Mouse (Mus musculus) colon, adult 2 months (tissue): ENCODE data around the gene 2310007B03Rik. TPM values are rescaled to one million over a fixed set of nuclear protein-coding genes. Genes with fewer than 3 reads are reported as not detected.

ENCODE experiments used
- polyA plus RNA-seq: library from polyadenylated mRNA; depleted of rRNA; stranded (reverse); fragments of >200 nt; gene quantifications from 2 replicates; pipeline ENCODE4 v1.2.3, GENCODE M21; 2012; rRNA removed

Gene 2310007B03Rik
- 13.3 and 13.8 TPM in 2 replicates for polyA plus RNA-seq

DNA sequence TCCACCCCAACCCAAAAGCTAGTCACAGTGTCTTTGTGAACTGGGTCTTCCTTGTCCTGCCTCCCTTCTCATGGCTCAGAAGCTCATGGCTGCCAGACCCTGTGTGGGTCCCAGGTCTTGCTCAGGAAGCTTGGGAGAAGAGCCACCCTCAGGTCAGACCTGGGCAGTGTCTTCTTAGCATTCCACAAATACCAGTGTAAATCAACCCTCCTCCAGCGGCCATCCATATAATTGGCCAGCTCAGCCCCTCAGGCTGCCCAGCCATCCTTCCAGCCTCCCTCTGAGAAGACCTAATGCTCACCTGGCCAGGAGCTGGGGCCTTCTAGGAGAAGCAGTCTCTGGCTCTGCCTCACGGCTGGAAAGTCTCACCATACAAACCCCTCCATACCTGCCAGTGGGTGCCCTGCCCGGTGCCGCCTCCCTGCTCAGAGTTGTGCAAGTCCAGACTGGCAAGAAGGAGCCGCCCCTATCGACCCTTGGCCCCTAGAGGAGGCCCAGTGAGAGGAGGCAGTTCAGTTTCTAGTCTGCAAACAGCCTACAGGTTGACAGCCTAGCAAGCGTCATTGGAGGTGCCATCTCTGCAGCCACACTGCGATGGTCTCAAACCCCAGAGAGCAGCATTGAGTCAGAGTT lies at the start of gene 2310007B03Rik:
Gene 2310007B03Rik, minus strand, starts transcription at position 448 of the 633 bp plus-strand sequence.

DNA sequence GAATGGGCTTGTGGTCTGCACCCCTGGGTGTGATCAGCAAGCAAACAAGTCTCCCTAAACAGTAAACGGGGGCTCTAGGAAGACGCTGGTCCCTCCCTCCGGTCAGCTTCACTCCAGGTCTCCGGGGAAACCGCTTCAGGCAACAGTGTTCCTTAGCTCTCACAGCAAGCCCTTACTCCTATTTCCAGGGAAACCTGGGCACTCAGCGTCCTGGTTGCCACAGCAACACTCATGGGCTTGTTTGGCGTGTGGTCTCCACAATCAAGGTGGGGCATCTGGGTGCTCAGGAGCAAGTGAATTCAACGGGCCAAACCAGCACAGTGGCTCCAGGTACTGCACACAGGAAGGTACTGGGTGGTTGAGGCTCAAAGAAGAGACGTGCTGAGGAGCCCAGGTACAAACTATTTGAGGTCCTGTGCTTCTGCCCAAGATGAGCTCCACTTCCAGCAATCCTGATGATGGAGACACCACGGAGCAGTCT lies 7.6 kb upstream of the 2310007B03Rik start, which contains the start of gene Crocc2:
Gene Crocc2, plus strand, starts transcription at position 431 of the 481 bp plus-strand sequence.

DNA sequence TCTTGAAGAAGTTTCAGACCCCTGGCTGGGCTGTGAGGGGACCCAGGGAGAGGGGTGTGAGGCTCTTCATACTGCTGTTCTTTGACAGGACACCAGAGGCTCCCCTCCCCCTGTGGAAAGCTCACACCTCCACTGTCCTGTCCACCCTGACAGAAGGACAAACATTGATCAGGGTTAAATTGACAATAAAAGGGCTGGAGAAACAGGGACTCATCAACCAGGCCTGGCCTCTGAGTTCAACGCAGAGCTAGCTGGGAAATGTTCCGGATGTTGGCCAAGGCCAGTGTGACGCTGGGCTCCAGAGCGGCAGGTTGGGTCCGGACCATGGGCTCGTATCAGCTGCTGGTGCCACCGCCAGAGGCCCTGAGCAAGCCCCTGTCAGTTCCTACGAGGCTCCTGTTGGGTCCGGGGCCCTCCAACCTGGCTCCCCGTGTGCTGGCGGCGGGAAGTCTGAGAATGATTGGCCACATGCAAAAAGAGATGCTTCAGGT lies 25.7 kb downstream of the 2310007B03Rik start, which contains the start of gene Agxt:
Gene Agxt, plus strand, starts transcription at position 205 of the 491 bp plus-strand sequence.

DNA sequence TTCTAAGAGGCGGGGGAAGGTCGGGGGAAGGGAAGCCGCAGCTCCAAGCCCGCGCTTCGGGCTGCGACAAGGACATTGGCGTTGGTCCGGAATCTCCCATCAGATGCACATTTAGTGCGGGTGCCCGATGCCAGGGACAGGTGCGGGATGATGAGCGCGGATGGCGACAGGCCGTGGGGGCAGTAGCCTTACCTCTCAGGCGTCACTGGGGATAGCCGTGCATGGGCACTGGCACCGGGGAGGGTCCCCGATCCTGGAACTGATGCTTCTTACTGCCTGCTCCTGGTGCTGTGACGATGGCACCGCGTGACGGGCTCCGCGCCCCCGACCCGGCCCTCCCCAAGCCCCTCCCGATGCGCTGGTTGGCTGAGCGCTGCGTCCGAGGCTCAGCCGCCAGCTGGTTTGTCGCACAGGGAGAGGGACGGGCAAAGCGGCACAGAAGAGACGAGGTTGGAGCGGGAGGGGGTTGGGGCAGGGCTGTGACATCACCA lies 59.1 kb downstream of the 2310007B03Rik start, which contains the start of gene Kif1a:
Gene Kif1a, minus strand, starts transcription at position 381 of the 491 bp plus-strand sequence.

Other genes starting within 250 kb of the 2310007B03Rik start
- gene Capn10, start 226.6 kb downstream of the 2310007B03Rik start, polyA plus RNA-seq, result 30.4 and 35.9 TPM in 2 replicates
- gene Gpr35, start 210.1 kb downstream of the 2310007B03Rik start, polyA plus RNA-seq, result 44.9 and 48.2 TPM in 2 replicates
- 1.1 and 13.3 TPM in 2 replicates for gene Aqp12, start 154.6 kb downstream of the 2310007B03Rik start, polyA plus RNA-seq
- 4.7 and 5.3 TPM in 2 replicates for gene Kif1a, start 59.0 kb downstream of the 2310007B03Rik start, polyA plus RNA-seq
- not detected in 2 replicates for gene Agxt, start 25.7 kb downstream of the 2310007B03Rik start, polyA plus RNA-seq
- 0.03 and 0.06 TPM in 2 replicates for gene Crocc2, start 7.8 kb upstream of the 2310007B03Rik start, polyA plus RNA-seq
- 10.9 and 14.3 TPM in 2 replicates for gene Sned1, start 74.9 kb upstream of the 2310007B03Rik start, polyA plus RNA-seq
- 4.5 and 4.8 TPM in 2 replicates for gene Mterf4, start 145.0 kb upstream of the 2310007B03Rik start, polyA plus RNA-seq
- gene Ppp1r7, start 181.9 kb upstream of the 2310007B03Rik start, polyA plus RNA-seq, result 2.5 and 3.0 TPM in 2 replicates
- 1.9 and 2.6 TPM in 2 replicates for gene Pask, start 182.5 kb upstream of the 2310007B03Rik start, polyA plus RNA-seq
- gene Ano7, start 213.0 kb upstream of the 2310007B03Rik start, polyA plus RNA-seq, result 49.6 and 54.6 TPM in 2 replicates